Mouse (Mus musculus): ENCODE measurements around the gene Mknk2. TPM values are rescaled to one million over a fixed set of nuclear protein-coding genes. Genes with fewer than 3 reads are reported as not detected.

Gene Mknk2
- total RNA-seq, 1 experiment from 2014 or later = 52.4 TPM

DNA sequence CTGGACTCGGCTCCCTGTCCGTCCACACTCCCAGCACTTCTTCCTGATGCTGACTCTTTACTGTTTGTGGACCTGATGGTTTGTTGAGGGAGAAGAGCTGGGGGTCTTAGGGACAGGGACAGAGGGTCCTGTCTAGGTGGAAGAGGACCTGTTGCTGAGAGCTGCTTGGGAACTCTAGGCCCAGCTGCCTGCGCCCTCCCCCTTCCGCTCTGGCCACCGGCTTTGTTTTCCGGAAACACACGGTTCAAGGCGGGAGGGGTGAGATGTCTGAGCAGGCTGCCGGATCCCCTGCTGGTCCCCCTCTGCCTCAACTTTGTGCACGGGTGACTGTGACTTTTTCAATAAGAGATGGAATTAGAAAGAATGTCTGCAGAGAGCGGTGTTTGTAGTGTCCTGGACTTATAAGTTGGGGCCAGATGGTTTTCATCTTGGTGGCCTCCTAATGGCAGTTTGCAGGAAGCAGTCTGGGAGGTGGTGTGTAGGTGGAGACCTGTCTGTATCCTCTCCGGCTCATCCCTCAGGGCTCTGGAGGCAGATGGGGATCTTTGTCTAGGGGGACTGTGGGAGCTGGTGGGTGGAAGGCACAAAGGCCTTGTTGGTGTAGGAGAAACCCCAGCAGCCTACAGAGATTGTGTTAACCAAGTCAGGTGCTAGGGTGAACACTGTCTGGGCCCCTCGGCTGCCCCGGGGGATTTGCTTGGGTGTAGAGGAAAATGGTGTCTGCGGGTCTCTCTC lies 54.3 kb downstream of the Mknk2 start:
- ATAC-seq (replicated peaks in 1 of 2; ENCODE audit: insufficient read depth in 1 of 2, low FRiP score in 2 of 2, low TSS enrichment in 1 of 2, low read depth in 1 of 2, poor library complexity in 2 of 2, severe bottlenecking in 2 of 2) = peak; percentile 33 to 51

DNA sequence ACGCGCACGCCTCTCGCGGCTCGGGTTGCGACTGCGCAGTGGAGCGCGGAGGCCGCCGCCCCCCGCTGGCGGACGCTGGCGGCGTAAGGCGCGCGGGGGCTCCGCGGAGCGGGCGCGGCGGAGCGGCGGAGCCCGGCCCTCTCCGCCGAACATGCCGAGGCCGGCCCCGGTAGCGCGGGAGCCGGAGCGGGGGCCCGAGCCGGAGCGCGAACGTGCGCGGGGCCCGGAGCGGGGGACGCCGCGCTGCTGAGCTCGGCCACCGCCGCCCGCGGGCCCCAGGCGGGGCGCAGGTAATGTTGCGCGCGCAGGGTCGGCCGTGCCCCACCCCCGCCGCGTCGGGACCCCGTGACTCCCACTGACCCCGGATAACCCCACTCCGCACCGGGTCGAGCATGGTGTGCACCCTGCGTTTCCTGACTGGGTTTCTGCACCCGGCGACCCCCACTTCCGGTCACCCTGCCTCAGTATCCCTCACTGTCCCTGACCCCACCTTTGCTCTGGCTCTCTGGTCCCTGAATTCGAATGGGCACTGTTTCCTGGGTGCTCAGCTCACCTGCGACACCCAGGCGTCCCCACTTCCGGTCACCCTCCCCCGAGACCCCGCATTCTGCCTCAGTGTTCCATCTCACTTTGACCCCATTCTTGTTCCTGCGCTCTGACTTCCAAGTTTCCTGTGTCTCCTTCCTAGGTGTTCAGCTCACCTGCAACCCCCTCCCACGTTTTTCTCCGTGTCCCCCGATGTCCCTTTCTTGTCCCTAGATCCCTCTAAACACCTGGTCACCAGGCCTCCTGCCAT lies 55.1 kb downstream of the Mknk2 start, which contains the start of gene Csnk1g2:
TSS of gene Csnk1g2 (plus strand) at position 178 of the 796 bp plus-strand sequence.
- ATAC-seq (replicated peaks in 1 of 2; ENCODE audit: insufficient read depth in 1 of 2, low FRiP score in 2 of 2, low TSS enrichment in 1 of 2, low read depth in 1 of 2, poor library complexity in 2 of 2, severe bottlenecking in 2 of 2) = no peak

DNA sequence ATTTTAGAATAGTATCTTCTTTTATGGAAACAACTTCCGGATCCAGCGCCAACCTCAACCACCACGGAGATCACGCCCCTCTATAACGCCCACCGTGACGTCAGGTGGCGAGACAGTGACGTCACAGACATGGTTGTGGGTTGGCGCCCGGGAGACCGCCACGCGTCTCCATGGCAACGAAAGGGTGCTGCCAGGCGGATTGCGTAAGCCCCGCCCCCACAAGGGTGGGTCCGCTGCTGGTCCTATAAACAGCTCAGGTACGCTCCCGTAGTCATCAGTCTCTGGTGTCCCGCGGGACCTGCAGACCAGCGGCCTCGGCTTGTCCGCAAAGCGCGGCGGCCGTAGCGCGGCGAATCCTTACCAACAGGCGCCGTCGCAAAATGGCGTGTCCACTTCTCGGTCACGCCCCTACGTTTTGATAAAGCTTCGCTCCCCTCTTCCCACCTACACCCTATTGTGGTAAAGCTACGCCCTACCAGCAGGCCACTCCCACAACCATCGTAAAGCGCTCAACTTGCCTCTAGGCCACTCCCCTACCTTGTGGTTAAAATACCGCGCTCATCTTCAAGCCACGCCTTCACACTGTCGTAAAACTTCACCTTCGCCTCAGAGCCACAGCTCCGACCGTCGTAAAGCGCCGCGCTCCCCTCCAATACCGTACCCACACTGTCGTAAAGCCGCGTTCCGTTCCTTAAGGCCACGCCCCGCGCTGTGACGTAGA lies 55.8 kb downstream of the Mknk2 start:
- ATAC-seq (replicated peaks in 1 of 2; ENCODE audit: insufficient read depth in 1 of 2, low FRiP score in 2 of 2, low TSS enrichment in 1 of 2, low read depth in 1 of 2, poor library complexity in 2 of 2, severe bottlenecking in 2 of 2) = peak; percentile 86 to 89

DNA sequence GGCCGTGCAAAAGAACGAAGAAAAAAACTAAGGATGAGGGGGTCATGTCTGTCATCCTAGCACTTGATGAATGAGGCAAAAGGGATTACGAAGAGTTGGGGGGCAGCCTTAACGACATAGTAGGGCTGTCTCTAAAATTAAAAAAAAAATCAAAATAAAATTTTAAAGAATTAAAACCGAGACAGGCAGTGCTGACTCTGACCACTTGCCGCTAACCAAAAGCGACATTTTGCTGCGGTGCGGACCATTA lies 56.3 kb downstream of the Mknk2 start:
- ATAC-seq (replicated peaks in 1 of 2; ENCODE audit: insufficient read depth in 1 of 2, low FRiP score in 2 of 2, low TSS enrichment in 1 of 2, low read depth in 1 of 2, poor library complexity in 2 of 2, severe bottlenecking in 2 of 2) = no peak

DNA sequence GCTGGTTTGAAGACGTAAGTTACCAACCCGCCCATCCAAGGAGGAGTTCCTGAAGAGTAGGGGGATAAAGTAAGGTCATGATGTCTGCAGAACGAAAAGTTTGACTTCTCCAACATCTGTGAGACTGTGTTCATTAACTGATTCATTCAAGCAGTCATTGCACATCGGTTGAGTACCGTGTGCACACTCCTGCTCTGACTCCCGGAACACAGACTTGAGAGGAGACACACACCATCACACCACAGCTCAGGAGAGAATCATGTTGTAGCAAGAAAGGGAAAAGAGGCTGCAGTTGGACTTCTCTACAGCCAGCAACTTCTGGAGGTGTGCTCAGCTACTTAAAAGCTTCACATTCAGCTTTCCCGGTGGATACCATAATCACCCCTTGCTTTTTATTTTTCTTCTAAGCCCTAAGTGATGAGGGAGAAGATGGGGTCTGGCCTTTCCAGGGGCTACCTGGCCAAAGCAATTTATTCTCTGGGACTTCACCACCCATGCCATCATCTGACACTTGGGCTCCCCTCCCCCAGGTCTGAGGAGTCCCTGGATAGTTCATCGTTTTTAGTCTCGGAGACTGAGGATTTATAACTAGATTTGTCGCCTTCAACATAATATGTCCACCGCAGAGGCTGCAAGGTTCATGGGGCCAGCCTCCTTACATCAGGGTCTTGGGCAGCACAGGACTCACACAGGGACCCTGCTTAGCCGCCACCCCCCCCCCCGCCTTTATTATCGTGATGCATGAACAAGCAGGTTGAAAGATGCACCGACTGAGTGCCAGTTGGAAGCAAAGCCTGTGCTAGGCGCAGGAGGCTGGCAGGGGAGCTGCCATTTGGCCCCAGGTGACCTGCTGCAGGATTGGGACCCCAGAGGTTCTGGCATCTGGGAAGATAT lies 56.9 kb downstream of the Mknk2 start:
- no peak for ATAC-seq (replicated peaks in 1 of 2; ENCODE audit: insufficient read depth in 1 of 2, low FRiP score in 2 of 2, low TSS enrichment in 1 of 2, low read depth in 1 of 2, poor library complexity in 2 of 2, severe bottlenecking in 2 of 2)

DNA sequence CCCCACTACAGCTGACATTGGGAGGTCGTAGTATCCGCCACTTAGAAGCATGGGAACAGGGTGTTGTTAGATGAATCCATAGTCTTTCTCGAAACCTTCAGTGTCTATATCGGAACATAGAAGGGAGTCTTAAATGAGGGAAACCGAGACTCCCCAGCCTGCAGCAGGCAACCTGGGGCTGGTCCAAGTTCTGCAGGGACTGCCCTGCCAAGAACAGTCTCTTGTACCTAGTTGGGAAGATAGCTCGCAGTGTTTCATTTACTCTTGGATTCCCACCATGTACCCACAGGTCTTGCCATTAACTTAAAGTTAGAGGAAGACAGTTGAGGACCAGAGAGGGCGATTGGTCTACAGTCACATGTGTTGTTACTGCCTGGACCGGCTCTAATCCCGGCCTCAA lies 57.5 kb downstream of the Mknk2 start:
- no peak for ATAC-seq (replicated peaks in 1 of 2; ENCODE audit: insufficient read depth in 1 of 2, low FRiP score in 2 of 2, low TSS enrichment in 1 of 2, low read depth in 1 of 2, poor library complexity in 2 of 2, severe bottlenecking in 2 of 2)

DNA sequence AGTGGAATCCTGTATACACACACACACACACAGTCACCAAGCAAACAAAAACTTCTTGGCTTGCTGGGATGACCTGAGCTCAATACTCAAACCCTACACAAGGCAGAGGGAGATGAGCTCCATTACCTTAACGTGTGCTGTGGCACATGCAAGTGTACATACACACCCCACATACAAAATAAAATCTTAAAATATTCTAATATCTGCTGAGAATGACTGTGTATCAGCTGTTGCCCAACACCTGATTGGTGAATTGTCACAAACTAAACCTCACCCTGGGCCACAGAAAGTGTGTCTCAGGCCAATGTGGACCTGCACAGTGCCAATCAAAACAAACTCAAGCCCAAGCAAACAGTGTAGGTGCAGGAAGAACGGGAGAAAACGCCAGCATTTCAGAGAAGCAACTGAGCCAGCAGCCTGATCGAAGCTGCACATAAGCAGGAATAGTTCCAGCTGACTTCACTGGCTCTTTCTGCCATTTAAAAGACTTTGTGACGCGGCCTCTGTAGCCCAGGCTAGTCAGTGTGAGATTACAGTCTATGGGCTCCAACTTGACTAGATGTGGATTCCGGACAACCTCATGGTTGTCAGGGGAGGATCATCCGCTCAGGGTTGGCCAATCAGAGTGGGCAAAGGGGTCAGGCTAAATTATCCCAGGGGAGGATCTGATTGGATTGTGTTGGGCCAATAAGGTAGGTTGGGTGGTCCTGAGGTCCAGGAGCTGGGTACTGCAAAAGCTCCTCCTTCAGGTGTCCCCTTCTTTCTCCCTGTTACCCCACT lies 58.3 kb downstream of the Mknk2 start:
- no peak for ATAC-seq (replicated peaks in 1 of 2; ENCODE audit: insufficient read depth in 1 of 2, low FRiP score in 2 of 2, low TSS enrichment in 1 of 2, low read depth in 1 of 2, poor library complexity in 2 of 2, severe bottlenecking in 2 of 2)

DNA sequence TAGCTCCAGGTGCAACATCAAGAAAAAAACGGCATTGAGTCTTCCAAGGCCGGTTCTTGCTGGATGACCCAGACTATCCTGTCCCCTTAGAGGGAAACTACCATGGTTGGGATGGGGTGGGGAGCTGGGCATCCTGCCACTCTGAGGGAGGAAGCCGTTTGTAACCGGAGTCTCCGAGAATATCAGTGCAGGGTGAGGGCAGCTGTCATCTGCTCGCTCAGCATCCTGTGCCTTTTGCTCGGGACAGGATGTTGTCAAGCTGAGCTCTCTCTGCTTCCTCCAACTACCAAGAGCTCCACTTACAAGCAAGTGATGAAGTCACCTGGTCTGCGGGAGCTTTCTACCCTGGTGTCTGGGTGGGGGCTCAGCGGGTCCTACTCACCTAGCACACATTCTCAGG lies 59.7 kb downstream of the Mknk2 start:
- ATAC-seq (replicated peaks in 1 of 2; ENCODE audit: insufficient read depth in 1 of 2, low FRiP score in 2 of 2, low TSS enrichment in 1 of 2, low read depth in 1 of 2, poor library complexity in 2 of 2, severe bottlenecking in 2 of 2) = peak in 1 of 2 experiments; percentile 11; a peak in 1 of 4 replicates

Other genes starting within 250 kb of the Mknk2 start
- gene Tcf3, start 244.5 kb downstream of the Mknk2 start, total RNA-seq (2017) = 52.6 and 54.4 TPM in 2 replicates
- not detected in 2 replicates for gene Onecut3, start 183.3 kb downstream of the Mknk2 start, total RNA-seq (2017)
- gene Atp8b3, start 139.0 kb downstream of the Mknk2 start, total RNA-seq (2017) = not detected in 2 replicates
- 13.9 and 19.2 TPM in 2 replicates for gene Rexo1, start 116.6 kb downstream of the Mknk2 start, total RNA-seq (2017)
- gene Klf16, start 100.8 kb downstream of the Mknk2 start, total RNA-seq (2017) = 5.3 and 9.9 TPM in 2 replicates
- gene Abhd17a, start 87.8 kb downstream of the Mknk2 start, total RNA-seq (2017) = 16.3 and 20.9 TPM in 2 replicates
- 7.4 and 9.6 TPM in 2 replicates for gene Scamp4, start 75.2 kb downstream of the Mknk2 start, total RNA-seq (2017)
- 0.94 TPM in 1 of 2 replicates, not detected in the other for gene Adat3, start 75.2 kb downstream of the Mknk2 start, total RNA-seq (2017)
- 0.31 and 0.60 TPM in 2 replicates for gene Gm49322, start 72.1 kb downstream of the Mknk2 start, total RNA-seq (2017)
- 184 and 239 TPM in 2 replicates for gene Csnk1g2, start 55.3 kb downstream of the Mknk2 start, total RNA-seq (2017)
- 13.6 and 35.8 TPM in 2 replicates for gene Btbd2, start 21.0 kb downstream of the Mknk2 start, total RNA-seq (2017)
- 81.1 and 92.3 TPM in 2 replicates for gene Mob3a, start 23.9 kb upstream of the Mknk2 start, total RNA-seq (2017)
- 9.5 and 10.4 TPM in 2 replicates for gene Izumo4, start 24.1 kb upstream of the Mknk2 start, total RNA-seq (2017)
- 37.7 and 45.2 TPM in 2 replicates for gene Ap3d1, start 64.2 kb upstream of the Mknk2 start, total RNA-seq (2017)
- 12.0 and 13.0 TPM in 2 replicates for gene Dot1l, start 77.1 kb upstream of the Mknk2 start, total RNA-seq (2017)
- 12.9 and 24.7 TPM in 2 replicates for gene Sf3a2, start 120.1 kb upstream of the Mknk2 start, total RNA-seq (2017)
- gene Plekhj1, start 120.5 kb upstream of the Mknk2 start, total RNA-seq (2017) = 35.8 and 45.6 TPM in 2 replicates
- 0.15 TPM in 1 of 2 replicates, not detected in the other for gene Amh, start 127.1 kb upstream of the Mknk2 start, total RNA-seq (2017)
- gene Jsrp1, start 135.4 kb upstream of the Mknk2 start, total RNA-seq (2017) = 0.50 and 0.94 TPM in 2 replicates
- gene Oaz1, start 148.5 kb upstream of the Mknk2 start, total RNA-seq (2017) = 154 and 289 TPM in 2 replicates
- 0.30 TPM in 1 of 2 replicates, not detected in the other for gene Lingo3, start 165.9 kb upstream of the Mknk2 start, total RNA-seq (2017)
- 202 and 278 TPM in 2 replicates for gene Lsm7, start 177.1 kb upstream of the Mknk2 start, total RNA-seq (2017)
- gene Sppl2b, start 177.2 kb upstream of the Mknk2 start, total RNA-seq (2017) = 14.1 and 30.1 TPM in 2 replicates
- gene Tmprss9, start 193.7 kb upstream of the Mknk2 start, total RNA-seq (2017) = not detected in 2 replicates
- 22.3 and 48.7 TPM in 2 replicates for gene Timm13, start 222.9 kb upstream of the Mknk2 start, total RNA-seq (2017)
- 34.0 and 35.9 TPM in 2 replicates for gene Lmnb2, start 240.1 kb upstream of the Mknk2 start, total RNA-seq (2017)

All from hematopoietic stem cell, adult 5-6 weeks (primary cell).